ENCODE assay signal across 15 mouse cellular contexts in genomic region chr7:115258626-115259025, GRCm38 (mm10).
DNase-seq lines count a peak whose midpoint lies in the region; ATAC-seq and TF ChIP-seq lines count a peak whose summit lies in the region.
"Had no signal": no experiment of that assay in that cellular context is flagged by ENCODE, and none has a peak within 500 bp of the region (broad histone marks: within the 10 kb centered on the region; RNA-seq: fewer than 3 reads in every experiment).

No protein-coding gene starts in this region.

- H3K4me3 ChIP-seq in hindbrain, embryonic 13.5 days, result no peak overlapping the region
- H3K4me3 ChIP-seq in hindbrain, embryonic 10.5 days, result no peak overlapping the region
- H3K4me3 ChIP-seq in lung, embryonic 14.5 days (ENCODE audit: low read depth, low read length), result no peak overlapping the region
- H3K4me3 ChIP-seq in lung, adult 2 months (replicated peaks; ENCODE audit: extremely low read depth, low read depth, low read length), result no peak overlapping the region
- no peak overlapping the region for H3K4me3 ChIP-seq in embryonic facial prominence, embryonic 14.5 days (ENCODE audit: low read depth, low read length)
- no peak overlapping the region for H3K4me3 ChIP-seq in hindbrain, embryonic 16.5 days (ENCODE audit: low read length)
- H3K4me3 ChIP-seq: heart, embryonic 10.5 days; layer of hippocampus, adult 2 months; limb, embryonic 13.5 days had no signal

- no peaks in the 10 kb centered on the region for H3K27me3 ChIP-seq in hindbrain, embryonic 13.5 days
- H3K27me3 ChIP-seq in hindbrain, embryonic 10.5 days (ENCODE audit: insufficient read depth, poor library complexity, severe bottlenecking), result no peaks in the 10 kb centered on the region
- no peaks in the 10 kb centered on the region for H3K27me3 ChIP-seq in lung, embryonic 14.5 days (ENCODE audit: insufficient read depth, low read length)
- no peaks in the 10 kb centered on the region; the same call in 1 of the 2 replicates for H3K27me3 ChIP-seq in embryonic facial prominence, embryonic 14.5 days (replicated peaks; ENCODE audit: control insufficient read depth, insufficient read depth, low read length)
- no peaks in the 10 kb centered on the region; the same call in 1 of the 2 replicates for H3K27me3 ChIP-seq in hindbrain, embryonic 16.5 days (replicated peaks; ENCODE audit: control insufficient read depth, insufficient read depth, low read length)
- H3K27me3 ChIP-seq: limb, embryonic 13.5 days had no signal

- no peaks in the 10 kb centered on the region for H3K9me3 ChIP-seq in hindbrain, embryonic 13.5 days
- no peaks in the 10 kb centered on the region for H3K9me3 ChIP-seq in hindbrain, embryonic 10.5 days
- no peaks in the 10 kb centered on the region for H3K9me3 ChIP-seq in lung, embryonic 14.5 days (ENCODE audit: low read depth, low read length)
- H3K9me3 ChIP-seq in embryonic facial prominence, embryonic 14.5 days (ENCODE audit: control insufficient read depth, low read length), result no peaks in the 10 kb centered on the region
- no peaks in the 10 kb centered on the region for H3K9me3 ChIP-seq in hindbrain, embryonic 16.5 days (ENCODE audit: control insufficient read depth, low read length)
- H3K9me3 ChIP-seq: heart, embryonic 10.5 days; limb, embryonic 13.5 days had no signal

- H3K9ac ChIP-seq in hindbrain, embryonic 13.5 days, result no peak overlapping the region
- no peak overlapping the region for H3K9ac ChIP-seq in lung, embryonic 14.5 days
- no peak overlapping the region for H3K9ac ChIP-seq in embryonic facial prominence, embryonic 14.5 days (ENCODE audit: low read depth, low read length)
- no peak overlapping the region for H3K9ac ChIP-seq in hindbrain, embryonic 16.5 days (ENCODE audit: low read depth, low read length)
- H3K9ac ChIP-seq: limb, embryonic 13.5 days had no signal

- DNase-seq in hindbrain, embryonic 10.5 days (ENCODE audit: low spot score), result no peak
- peak; percentile 20 for DNase-seq in lung, embryonic 14.5 days
- no peak for DNase-seq in lung, adult 2 months
- peak; percentile 86 for DNase-seq in embryonic facial prominence, embryonic 14.5 days (ENCODE audit: low spot score)
- DNase-seq in spleen, adult 18-20 months, result no peak
- DNase-seq in gastrocnemius, postnatal 25 days, result no peak
- DNase-seq: cerebellum, postnatal 36 days; heart, postnatal 4 days; kidney, adult 9 months; thymus, adult 18-20 months had no signal

- H3K4me2 ChIP-seq in hindbrain, embryonic 13.5 days, result no peak overlapping the region
- H3K4me2 ChIP-seq in lung, embryonic 14.5 days, result no peak overlapping the region
- no peak overlapping the region for H3K4me2 ChIP-seq in embryonic facial prominence, embryonic 14.5 days (ENCODE audit: low read depth, low read length)
- H3K4me2 ChIP-seq in hindbrain, embryonic 16.5 days (ENCODE audit: low read length), result no peak overlapping the region
- H3K4me2 ChIP-seq: limb, embryonic 13.5 days had no signal

- no peak overlapping the region for H3K27ac ChIP-seq in hindbrain, embryonic 13.5 days
- no peak overlapping the region; the same call in 1 of the 2 replicates for H3K27ac ChIP-seq in hindbrain, embryonic 10.5 days
- no peak overlapping the region for H3K27ac ChIP-seq in lung, embryonic 14.5 days (ENCODE audit: low read depth)
- H3K27ac ChIP-seq in embryonic facial prominence, embryonic 14.5 days (replicated peaks; ENCODE audit: low read depth, low read length), result no peak overlapping the region
- H3K27ac ChIP-seq in hindbrain, embryonic 16.5 days (ENCODE audit: low read depth, low read length), result no peak overlapping the region
- H3K27ac ChIP-seq: heart, embryonic 10.5 days; layer of hippocampus, adult 2 months; limb, embryonic 13.5 days had no signal

- WGBS in hindbrain, embryonic 13.5 days, result 44% methylated on average over 3 of the region's 3 CpGs
- 37% methylated on average over 3 of the region's 3 CpGs for WGBS in hindbrain, embryonic 10.5 days
- WGBS in lung, embryonic 14.5 days, result 39% methylated on average over 3 of the region's 3 CpGs
- WGBS in lung, adult 2 months, result 45% methylated on average over 3 of the region's 3 CpGs
- 18% methylated on average over 3 of the region's 3 CpGs for WGBS in embryonic facial prominence, embryonic 14.5 days
- WGBS in hindbrain, embryonic 16.5 days, result 35% methylated on average over 3 of the region's 3 CpGs

- no peak for TF ChIP-seq CTCF in lung, embryonic 14.5 days (IDR thresholded peaks at IDR 0.05; ENCODE audit: low read depth)
- TF ChIP-seq CTCF in lung, adult 2 months (IDR thresholded peaks at IDR 0.05; ENCODE audit: insufficient read depth, low read length), result no peak

- 0 out of 2 replicates have a peak, but pooled peaks cover 4% of the 10 kb centered on the region for H3K4me1 ChIP-seq in hindbrain, embryonic 13.5 days (replicated peaks)
- no peaks in the 10 kb centered on the region for H3K4me1 ChIP-seq in hindbrain, embryonic 10.5 days (replicated peaks)
- H3K4me1 ChIP-seq in lung, embryonic 14.5 days (ENCODE audit: insufficient read depth), result no peaks in the 10 kb centered on the region
- no peaks in the 10 kb centered on the region for H3K4me1 ChIP-seq in lung, adult 2 months (ENCODE audit: control insufficient read depth, insufficient read depth, low read length)
- H3K4me1 ChIP-seq in embryonic facial prominence, embryonic 14.5 days (ENCODE audit: control insufficient read depth, insufficient read depth, low read length), result 0 out of 2 replicates have a peak, but pooled peaks cover 3% of the 10 kb centered on the region
- no peaks in the 10 kb centered on the region for H3K4me1 ChIP-seq in hindbrain, embryonic 16.5 days (ENCODE audit: control insufficient read depth, insufficient read depth, low read depth, low read length)

- 0 out of 2 replicates have a peak, but pooled peaks have one; percentile 32 for ATAC-seq in hindbrain, embryonic 13.5 days (ENCODE audit: low FRiP score)
- ATAC-seq in lung, embryonic 14.5 days (ENCODE audit: insufficient read depth), result no peak; the same call in 1 of the 2 replicates
- peak; percentile 78; the same call in 1 of the 2 replicates for ATAC-seq in embryonic facial prominence, embryonic 14.5 days (ENCODE audit: low read depth)
- peak; percentile 67; the same call in 1 of the 2 replicates for ATAC-seq in hindbrain, embryonic 16.5 days

- no peak for TF ChIP-seq POLR2A in lung, adult 2 months (IDR thresholded peaks at IDR 0.05; ENCODE audit: borderline replicate concordance, extremely low read depth, low read depth, low read length)

- no peaks in the 10 kb centered on the region for H3K36me3 ChIP-seq in hindbrain, embryonic 13.5 days
- no peaks in the 10 kb centered on the region for H3K36me3 ChIP-seq in hindbrain, embryonic 10.5 days
- H3K36me3 ChIP-seq in lung, embryonic 14.5 days (ENCODE audit: insufficient read depth), result no peaks in the 10 kb centered on the region
- H3K36me3 ChIP-seq in embryonic facial prominence, embryonic 14.5 days (ENCODE audit: control insufficient read depth, insufficient read depth, low read length), result no peaks in the 10 kb centered on the region
- H3K36me3 ChIP-seq in hindbrain, embryonic 16.5 days (ENCODE audit: control insufficient read depth, insufficient read depth, low read length), result no peaks in the 10 kb centered on the region
- H3K36me3 ChIP-seq: heart, embryonic 10.5 days; limb, embryonic 13.5 days had no signal

Comparison
In these comparisons a context has a peak if more than half of its experiments do, and no peak if none do; other contexts are left out.
1. DNase-seq: peak in lung, embryonic 14.5 days (single experiment) and embryonic facial prominence, embryonic 14.5 days (single experiment); none in hindbrain, embryonic 10.5 days (single experiment), lung, adult 2 months (single experiment), spleen, adult 18-20 months (0 of 2) and gastrocnemius, postnatal 25 days (single experiment).